Mouse (Mus musculus) embryonic facial prominence, embryonic 15.5 days (tissue): ENCODE results near the gene Chst11. TPM values are rescaled to one million over a fixed set of nuclear protein-coding genes. Genes with fewer than 3 reads are reported as not detected.

Source experiments
- ATAC-seq: fragments of 200-750 bp; cut with Nextera tagmentation; 2 replicates; pipeline ENCODE4 v1.8.0; 2017; ENCODE audit warnings: low read depth, moderate TSS enrichment; ENCODE audit not compliant: insufficient number of reproducible peaks, low FRiP score, low TSS enrichment
- H3K27ac ChIP-seq: fragments of 300-500 bp; sonication (generic); replicated peaks from 2 replicates; pipeline ENCODE4 v1.5.1; 2015; ENCODE audit warnings: mild to moderate bottlenecking, inconsistent platforms
- H3K27me3 ChIP-seq: fragments of 300-500 bp; sonication (generic); 2 replicates; pipeline ENCODE4 v1.6.1; 2015; ENCODE audit warnings: inconsistent platforms
- H3K36me3 ChIP-seq: fragments of 300-500 bp; sonication (generic); 2 replicates; pipeline ENCODE4 v1.6.1; 2015; ENCODE audit warnings: mild to moderate bottlenecking, inconsistent platforms
- H3K4me1 ChIP-seq: fragments of 300-500 bp; sonication (generic); 2 replicates; pipeline ENCODE4 v1.6.1; 2015; ENCODE audit warnings: inconsistent platforms
- H3K4me2 ChIP-seq: fragments of 300-500 bp; sonication (generic); replicated peaks from 2 replicates; pipeline ENCODE4 v1.6.1; 2015; ENCODE audit warnings: mild to moderate bottlenecking, inconsistent platforms
- H3K4me3 ChIP-seq: fragments of 300-500 bp; sonication (generic); replicated peaks from 2 replicates; pipeline ENCODE4 v1.5.1; 2015; ENCODE audit warnings: mild to moderate bottlenecking, inconsistent platforms
- H3K9ac ChIP-seq: fragments of 300-500 bp; sonication (generic); 2 replicates; pipeline ENCODE4 v1.6.1; 2015; ENCODE audit warnings: inconsistent platforms
- H3K9me3 ChIP-seq: fragments of 300-500 bp; sonication (generic); replicated peaks from 2 replicates; pipeline ENCODE4 v1.6.1; 2016; ENCODE audit warnings: inconsistent platforms
- WGBS: fragments of 180-500 bp; shearing (Covaris S2); methylation state at CpG from one replicate; pipeline ENCODE4 v1.1.7; 2015; 5-methylcytosine and 5-hydroxymethylcytosine counted together
- polyA plus RNA-seq: library from polyadenylated mRNA; unstranded; fragments of >200 nt; fragmentation: Nextera tagmentation; extraction: Ambion mirVana; gene quantifications from 2 replicates; pipeline ENCODE4 v1.2.1, GENCODE M21; 2015

Chst11 gene
- polyA plus RNA-seq, 1 experiment from 2014 or later = 3.3 TPM

DNA sequence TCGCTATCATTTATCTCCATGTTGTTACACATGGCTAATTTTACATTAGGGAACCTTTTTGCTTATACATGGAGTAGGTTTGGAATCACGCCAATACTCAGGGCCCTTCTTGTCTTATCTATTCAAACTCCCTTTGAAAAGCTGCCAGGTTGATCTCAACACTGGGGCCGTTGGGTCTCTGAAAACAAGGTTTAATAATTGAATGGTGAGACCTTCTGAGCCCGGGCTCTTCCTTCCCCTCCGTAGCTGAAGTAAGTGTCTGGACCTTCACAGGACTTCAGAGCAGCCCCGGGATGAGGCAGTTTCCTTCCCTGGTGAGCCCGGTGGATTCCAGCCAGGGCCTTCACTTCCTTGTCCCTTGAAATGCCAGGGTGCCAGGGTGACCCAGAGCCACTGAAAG lies 5.6 kb downstream of the Chst11 start:
- Histone ChIP-seq H3K4me2 (no peak overlapping the region), H3K36me3 (no peaks in the 10 kb centered on the region), H3K27ac (no peak overlapping the region), H3K27me3 (no peaks in the 10 kb centered on the region), H3K4me1 (peaks cover 58% of the 10 kb centered on the region), H3K9ac (no peak overlapping the region), H3K4me3 (no peak overlapping the region), H3K9me3 (no peaks in the 10 kb centered on the region)
- 50% methylated on average over 7 of the region's 7 CpGs for WGBS
- no peak for ATAC-seq

DNA sequence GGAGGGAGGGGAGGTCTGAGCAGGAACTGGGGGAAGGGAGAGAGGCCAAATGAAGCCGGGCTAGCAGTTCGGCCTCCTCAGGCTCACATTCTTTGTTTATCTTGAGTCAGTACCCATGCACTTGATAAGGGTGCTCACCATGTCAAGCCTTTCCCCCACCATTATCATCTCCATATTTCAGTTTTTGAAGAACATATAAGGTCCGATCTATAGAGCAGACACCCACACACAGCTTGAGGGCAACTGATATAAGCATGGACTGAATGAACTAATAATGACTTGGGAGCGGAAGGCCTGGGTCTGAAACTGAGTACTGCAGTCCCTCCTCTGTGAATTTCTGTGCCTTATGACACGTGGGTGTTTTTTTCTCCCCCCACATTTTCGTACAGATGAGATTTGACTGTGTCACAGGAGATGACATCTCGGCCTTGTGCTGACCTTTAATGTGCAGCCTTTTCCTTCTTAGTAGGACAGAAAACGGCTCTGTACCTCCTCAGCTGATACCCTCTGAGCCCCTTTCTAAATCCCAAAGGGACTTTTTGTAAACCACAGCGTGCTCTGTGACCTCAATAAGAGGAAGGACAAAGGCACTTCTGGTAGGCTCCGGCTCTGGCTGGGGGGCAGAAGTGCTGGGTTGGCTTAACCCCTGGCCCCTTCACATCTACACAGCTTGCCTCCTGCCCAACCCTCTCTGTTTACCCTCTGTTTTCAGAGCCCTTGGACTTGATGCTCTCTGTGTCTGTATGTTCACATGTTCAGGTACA lies 6.6 kb downstream of the Chst11 start:
- no peaks in the 10 kb centered on the region for H3K9me3 ChIP-seq
- WGBS = 51% methylated on average over 10 of the region's 10 CpGs
- H3K4me1 ChIP-seq = peaks cover 50% of the 10 kb centered on the region
- H3K36me3 ChIP-seq = no peaks in the 10 kb centered on the region
- H3K9ac ChIP-seq = no peak overlapping the region
- no peak for ATAC-seq
- no peak overlapping the region for H3K4me2 ChIP-seq
- no peaks in the 10 kb centered on the region for H3K27me3 ChIP-seq
- no peak overlapping the region for H3K4me3 ChIP-seq
- no peak overlapping the region for H3K27ac ChIP-seq

DNA sequence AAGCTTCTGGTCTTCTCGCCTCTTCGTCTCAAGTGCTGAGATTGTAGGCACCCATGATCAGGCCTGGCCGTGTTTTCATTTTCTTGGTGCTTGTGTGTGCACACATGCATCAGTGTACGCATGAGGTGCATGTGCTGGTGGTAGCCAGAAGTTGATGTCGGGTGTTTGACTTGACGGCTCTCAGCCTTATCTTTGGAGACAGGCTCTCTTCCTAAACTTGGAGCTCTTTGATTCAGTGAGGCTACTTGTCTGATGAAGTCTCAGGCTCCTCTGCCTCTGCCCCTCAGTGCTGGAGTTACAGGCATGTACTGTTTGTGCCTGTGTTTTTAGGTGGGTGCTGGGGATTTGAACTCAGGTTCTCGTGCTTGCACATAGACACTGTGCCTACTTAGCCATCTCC lies 9.0 kb downstream of the Chst11 start:
- 93% methylated on average over 7 of the region's 7 CpGs for WGBS
- H3K9me3 ChIP-seq = no peaks in the 10 kb centered on the region
- no peaks in the 10 kb centered on the region for H3K36me3 ChIP-seq
- H3K9ac ChIP-seq = no peak overlapping the region
- no peak overlapping the region for H3K27ac ChIP-seq
- H3K4me2 ChIP-seq = no peak overlapping the region
- no peak overlapping the region for H3K4me3 ChIP-seq
- H3K4me1 ChIP-seq = peaks cover 35% of the 10 kb centered on the region
- no peaks in the 10 kb centered on the region for H3K27me3 ChIP-seq
- no peak for ATAC-seq

DNA sequence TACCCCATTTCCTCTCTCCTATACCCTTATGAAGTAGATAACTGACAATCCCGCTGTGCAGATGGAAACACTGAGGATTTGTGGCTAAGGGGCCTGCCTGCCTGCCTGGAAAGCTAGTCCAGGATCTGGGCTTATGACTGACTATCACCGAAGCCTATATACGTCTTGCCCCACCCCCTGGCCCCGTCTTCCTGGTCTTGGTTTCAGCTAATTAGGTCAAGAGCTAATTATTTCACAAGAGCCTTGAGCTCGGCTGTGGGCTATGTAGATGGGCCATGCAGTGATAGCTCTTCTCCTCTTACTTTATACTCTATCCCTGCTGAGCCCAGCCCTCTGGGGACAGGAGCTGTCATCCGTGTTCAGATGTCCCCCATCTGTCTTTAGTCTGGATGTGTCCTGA lies 12.2 kb downstream of the Chst11 start:
- H3K9me3 ChIP-seq = no peaks in the 10 kb centered on the region
- H3K36me3 ChIP-seq = no peaks in the 10 kb centered on the region
- H3K4me2 ChIP-seq = no peak overlapping the region
- H3K27ac ChIP-seq = no peak overlapping the region
- no peak for ATAC-seq
- H3K27me3 ChIP-seq = no peaks in the 10 kb centered on the region
- H3K4me3 ChIP-seq = no peak overlapping the region
- H3K9ac ChIP-seq = no peak overlapping the region
- 72% methylated on average over 6 of the region's 6 CpGs for WGBS
- H3K4me1 ChIP-seq = peaks cover 21% of the 10 kb centered on the region

DNA sequence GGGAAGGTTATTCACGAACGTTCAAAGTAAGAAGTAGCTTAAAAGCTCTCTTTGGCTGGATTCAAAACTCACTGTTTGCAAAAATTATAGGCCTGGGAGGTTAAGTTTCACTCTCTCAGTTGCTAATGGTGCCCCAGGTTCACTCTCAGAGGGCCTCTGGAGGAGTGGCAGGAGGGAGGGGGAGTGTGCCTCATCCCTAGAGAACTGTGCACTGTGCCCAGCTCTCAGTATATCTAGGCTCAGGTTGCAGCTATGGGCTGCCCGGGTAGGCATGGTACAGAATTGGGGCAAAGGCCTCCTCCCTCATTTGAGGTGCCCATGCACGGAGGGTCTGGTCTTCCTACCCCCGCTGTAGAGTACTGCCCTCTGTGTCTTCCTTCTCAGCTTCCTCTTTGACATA lies 14.9 kb downstream of the Chst11 start:
- Histone ChIP-seq H3K4me1 (peaks cover 26% of the 10 kb centered on the region), H3K9me3 (no peaks in the 10 kb centered on the region), H3K36me3 (no peaks in the 10 kb centered on the region), H3K27ac (no peak overlapping the region), H3K9ac (no peak overlapping the region), H3K4me3 (no peak overlapping the region), H3K4me2 (no peak overlapping the region), H3K27me3 (no peaks in the 10 kb centered on the region)
- 73% methylated on average over 5 of the region's 5 CpGs for WGBS
- ATAC-seq = peak; percentile 54; the same call in 1 of the 2 replicates

DNA sequence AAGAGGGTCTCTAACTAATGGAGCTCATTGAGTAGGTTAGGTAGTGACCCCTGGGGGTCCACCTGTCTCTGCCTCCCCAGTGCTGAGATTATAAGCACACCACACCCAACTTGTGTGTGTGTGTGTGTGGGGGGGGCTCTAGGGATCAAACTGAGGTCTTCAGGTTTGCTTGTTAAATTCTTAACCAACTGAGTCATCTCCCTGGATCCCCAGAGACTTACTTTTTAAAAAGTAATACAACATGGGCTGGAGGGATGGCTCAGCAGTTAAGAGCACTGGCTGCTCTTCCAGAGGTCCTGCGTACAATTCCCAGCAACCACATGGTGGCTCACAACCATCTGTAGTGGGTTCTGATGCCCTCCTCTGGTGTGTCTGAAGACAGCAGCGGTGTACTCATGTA lies 15.4 kb downstream of the Chst11 start:
- H3K27ac ChIP-seq = no peak overlapping the region
- WGBS = 84% methylated on average over 2 of the region's 2 CpGs

DNA sequence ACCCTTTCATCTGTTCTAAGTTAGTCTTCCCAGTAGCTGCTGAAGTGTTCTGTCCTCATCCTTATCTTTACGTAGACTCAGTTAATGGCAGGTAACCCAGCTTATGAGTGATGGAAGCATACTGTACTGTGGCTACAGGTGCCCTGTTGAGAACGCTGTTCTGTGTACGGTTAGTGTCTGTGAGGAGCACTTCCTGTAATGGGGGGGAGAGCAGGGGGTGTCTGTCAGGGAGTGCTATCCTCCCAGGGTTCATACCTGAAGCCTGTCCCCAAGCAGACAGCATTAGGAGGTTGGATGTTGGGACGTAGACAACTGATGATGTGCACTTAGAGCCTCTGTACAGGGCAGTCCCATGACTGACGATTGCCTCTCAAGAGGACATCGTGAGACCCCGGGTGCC lies 18.6 kb downstream of the Chst11 start:
- no peak overlapping the region for H3K27ac ChIP-seq
- WGBS = 83% methylated on average over 7 of the region's 7 CpGs

More for the DNA sequence above, 15.4 kb downstream of the Chst11 start:
- H3K4me1 ChIP-seq = peaks cover 28% of the 10 kb centered on the region
- H3K4me2 ChIP-seq = no peak overlapping the region
- no peak for ATAC-seq
- no peak overlapping the region for H3K9ac ChIP-seq
- H3K4me3 ChIP-seq = no peak overlapping the region
- no peaks in the 10 kb centered on the region for H3K9me3 ChIP-seq
- no peaks in the 10 kb centered on the region for H3K36me3 ChIP-seq
- H3K27me3 ChIP-seq = no peaks in the 10 kb centered on the region

DNA sequence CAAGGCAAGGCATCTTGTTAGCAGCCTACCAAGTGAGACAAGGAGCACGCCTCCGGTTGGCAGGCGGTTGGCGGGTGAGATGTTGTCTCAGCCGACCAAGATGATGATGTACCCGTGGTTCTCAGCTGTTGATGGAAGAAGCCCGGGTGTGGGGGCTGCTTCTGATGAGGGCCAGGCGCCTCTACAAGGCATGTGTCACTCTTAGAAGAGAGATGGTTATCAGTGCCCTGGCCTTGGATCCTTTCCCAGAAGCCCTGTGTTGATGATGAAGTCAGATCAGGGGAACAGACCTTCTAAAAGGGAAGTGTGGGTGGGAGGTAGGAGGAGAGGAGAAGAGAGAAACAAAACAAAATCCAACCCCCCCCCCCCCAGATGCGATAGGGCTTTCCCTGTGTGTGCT lies 19.1 kb downstream of the Chst11 start:
- ATAC-seq = no peak
- no peaks in the 10 kb centered on the region for H3K27me3 ChIP-seq
- peaks cover 41% of the 10 kb centered on the region for H3K4me1 ChIP-seq
- H3K36me3 ChIP-seq = no peaks in the 10 kb centered on the region
- no peak overlapping the region for H3K27ac ChIP-seq
- H3K9ac ChIP-seq = no peak overlapping the region
- no peak overlapping the region for H3K4me2 ChIP-seq
- no peak overlapping the region for H3K4me3 ChIP-seq
- no peaks in the 10 kb centered on the region for H3K9me3 ChIP-seq
- 61% methylated on average over 9 of the region's 9 CpGs for WGBS

More for the DNA sequence above, 18.6 kb downstream of the Chst11 start:
- Histone ChIP-seq H3K9me3 (no peaks in the 10 kb centered on the region), H3K4me3 (no peak overlapping the region), H3K9ac (no peak overlapping the region), H3K36me3 (no peaks in the 10 kb centered on the region), H3K27me3 (no peaks in the 10 kb centered on the region), H3K4me1 (peaks cover 36% of the 10 kb centered on the region), H3K4me2 (no peak overlapping the region)
- ATAC-seq = no peak

DNA sequence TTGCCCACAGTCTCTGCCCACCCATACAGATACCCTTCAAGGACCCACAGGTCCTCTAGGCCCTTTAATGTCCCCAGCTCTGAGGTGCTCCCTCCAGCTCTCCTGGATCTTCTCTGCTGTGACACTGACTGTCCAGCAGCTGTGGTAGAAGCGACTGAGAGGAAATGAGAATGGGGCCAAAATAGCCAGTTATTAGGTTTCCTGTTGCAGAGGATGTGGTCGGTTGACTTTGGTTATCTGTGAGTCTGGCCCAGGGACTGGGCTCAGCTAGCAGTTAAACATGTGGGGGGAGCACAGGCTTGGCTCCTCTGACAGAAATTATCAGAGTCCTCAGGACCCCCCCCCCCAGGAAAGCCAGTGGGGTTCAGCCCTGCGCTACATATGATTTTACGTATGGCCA lies 19.7 kb downstream of the Chst11 start:
- Histone ChIP-seq H3K36me3 (no peaks in the 10 kb centered on the region), H3K9ac (no peak overlapping the region), H3K4me3 (no peak overlapping the region), H3K9me3 (no peaks in the 10 kb centered on the region), H3K4me1 (peaks cover 47% of the 10 kb centered on the region), H3K27me3 (no peaks in the 10 kb centered on the region), H3K4me2 (no peak overlapping the region), H3K27ac (no peak overlapping the region)
- no peak for ATAC-seq
- 67% methylated on average over 4 of the region's 4 CpGs for WGBS

DNA sequence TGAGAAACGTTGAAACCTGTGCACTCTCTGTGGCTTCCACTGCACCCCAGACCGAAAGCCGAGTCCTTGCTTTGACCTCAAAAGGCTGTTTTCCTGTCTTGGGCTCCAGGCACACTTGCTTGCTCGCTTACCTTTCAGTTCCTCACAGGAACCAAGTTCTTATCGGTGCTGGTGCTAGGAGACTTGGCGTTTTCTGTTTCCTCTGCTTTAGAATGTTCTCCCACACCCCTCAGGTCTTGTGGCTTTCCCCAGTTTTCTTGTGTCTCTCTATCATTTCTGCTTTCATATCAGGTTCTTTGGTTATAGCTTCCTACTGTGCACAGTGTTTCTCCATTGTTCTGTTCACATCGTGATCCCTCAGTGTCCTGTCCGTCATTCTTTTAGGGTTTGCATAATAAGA lies 21.0 kb downstream of the Chst11 start:
- Histone ChIP-seq H3K4me2 (no peak overlapping the region), H3K9ac (no peak overlapping the region), H3K4me3 (no peak overlapping the region), H3K4me1 (peaks cover 49% of the 10 kb centered on the region), H3K27me3 (no peaks in the 10 kb centered on the region), H3K9me3 (no peaks in the 10 kb centered on the region), H3K36me3 (no peaks in the 10 kb centered on the region), H3K27ac (no peak overlapping the region)
- no peak for ATAC-seq
- 90% methylated on average over 8 of the region's 8 CpGs for WGBS

DNA sequence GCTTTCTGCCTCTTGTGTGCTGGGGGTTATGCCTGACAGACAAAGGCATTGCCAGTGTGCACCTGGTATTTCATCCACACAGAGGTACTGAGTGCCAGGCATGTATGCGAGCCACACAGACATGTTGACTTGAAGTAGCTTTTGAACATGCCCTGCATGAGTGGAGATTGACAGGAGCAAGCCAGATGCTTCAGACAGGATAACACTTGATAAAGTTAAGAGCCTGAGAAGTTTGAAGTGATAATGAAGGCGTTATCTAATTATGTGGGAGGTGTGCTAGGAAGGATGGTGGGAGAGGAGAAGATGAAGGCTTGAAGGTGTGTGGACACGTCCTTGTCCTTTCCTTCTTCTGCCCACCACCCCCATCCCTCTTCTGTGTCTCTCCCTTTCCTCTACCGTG lies 28.7 kb downstream of the Chst11 start:
- Histone ChIP-seq H3K9ac (no peak overlapping the region), H3K4me1 (peaks cover 35% of the 10 kb centered on the region), H3K4me2 (no peak overlapping the region), H3K27ac (no peak overlapping the region), H3K9me3 (no peaks in the 10 kb centered on the region), H3K4me3 (no peak overlapping the region), H3K27me3 (no peaks in the 10 kb centered on the region), H3K36me3 (no peaks in the 10 kb centered on the region)
- 60% methylated on average over 4 of the region's 4 CpGs for WGBS
- ATAC-seq = no peak

DNA sequence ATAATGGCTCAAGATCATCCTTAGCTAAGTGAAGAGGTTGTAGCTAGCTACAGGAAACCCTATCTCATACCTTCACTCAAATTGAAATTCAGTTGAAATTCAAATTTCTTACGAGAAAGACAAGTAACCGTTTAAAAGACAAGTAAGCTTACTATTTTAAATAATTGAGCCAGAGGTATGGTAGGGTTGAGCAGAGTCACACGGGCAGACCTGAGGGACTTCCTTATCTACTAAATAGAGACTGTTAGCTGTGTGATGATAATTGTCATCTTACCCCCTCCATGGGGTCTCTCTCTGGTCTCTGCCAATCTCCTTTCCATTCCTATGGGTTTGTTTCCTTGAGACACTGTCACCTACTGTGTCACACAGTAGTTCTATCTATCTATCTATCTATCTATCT lies 30.6 kb downstream of the Chst11 start:
- H3K36me3 ChIP-seq = no peaks in the 10 kb centered on the region
- no peak overlapping the region for H3K27ac ChIP-seq
- no peak overlapping the region for H3K4me2 ChIP-seq
- no peak overlapping the region for H3K9ac ChIP-seq
- peaks cover 35% of the 10 kb centered on the region for H3K4me1 ChIP-seq
- no peak for ATAC-seq
- WGBS = 84% methylated on average over 3 of the region's 3 CpGs
- no peaks in the 10 kb centered on the region for H3K9me3 ChIP-seq
- no peaks in the 10 kb centered on the region for H3K27me3 ChIP-seq
- H3K4me3 ChIP-seq = no peak overlapping the region
